Mouse (Mus musculus) Patski (cell line): Measurements from ENCODE around the gene Foxo3. TPM values are rescaled to one million over a fixed set of nuclear protein-coding genes. Genes with fewer than 3 reads are reported as not detected.

Experiments
- ATAC-seq: fragments of 100-300 bp; one replicate; pipeline ENCODE4 v1.8.0; 2021
- CTCF ChIA-PET: fragments of 350-600 bp; sonication (Branson Sonifier 250); formaldehyde crosslinking; loops from one replicate; lab custom pipeline; 2022; ENCODE audit warnings: inconsistent platforms; lab: Charles Lee
- POLR2A ChIA-PET: fragments of 350-600 bp; sonication (Branson Sonifier 250); formaldehyde crosslinking; loops from one replicate; lab custom pipeline; 2022; ENCODE audit warnings: antibody characterized with exemption, inconsistent platforms; lab: Charles Lee
- DNase-seq: peaks from one replicate; pipeline ENCODE4 v3.0.0-alpha.2; 2011; ENCODE audit warnings: low read depth, low spot score
- H3K27me3 ChIP-seq: fragments of 371-371 bp; one replicate; pipeline ENCODE4 v1.5.1; 2021
- CTCF ChIP-seq: fragments of 100-300 bp; IDR thresholded peaks from one replicate; pipeline ENCODE4 v1.5.1; 2021
- in situ Hi-C: fragments of 300-500 bp; cut with MboI; formaldehyde crosslinking; loops from 3 replicates; pipeline ENCODE4 v1.11.1; 2018; ENCODE audit warnings: low pct_unique_long_range_greater_than_20kb, mixed read lengths
- polyA plus RNA-seq: library from polyadenylated mRNA; unstranded; gene quantifications from one replicate; pipeline ENCODE4 v1.2.3, GENCODE M21; 2021

Gene Foxo3
- polyA plus RNA-seq, 1 experiment from 2014 or later, result 17.6 TPM

DNA sequence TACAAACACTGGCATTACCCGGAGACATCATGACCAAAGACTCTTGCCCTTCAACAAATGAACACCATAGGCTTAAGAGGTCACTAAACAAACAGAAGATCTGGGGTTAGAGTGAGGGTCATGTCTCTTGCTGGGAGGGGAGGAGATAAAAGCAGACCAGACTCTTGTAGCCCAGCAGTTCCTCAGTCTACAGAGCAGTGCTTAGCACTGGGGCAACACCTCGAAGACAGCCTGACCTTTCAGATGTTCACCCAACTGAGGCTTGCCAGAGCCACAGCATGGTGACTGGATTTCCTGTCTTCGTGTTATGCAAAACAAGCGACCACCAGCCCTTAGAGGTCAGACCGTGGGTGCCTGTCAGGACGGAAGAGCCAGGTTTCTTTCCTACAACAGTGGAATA lies 83.6 kb downstream of the Foxo3 start:
- CTCF ChIA-PET, result no interaction called here
- H3K27me3 ChIP-seq, result no peaks in the 10 kb centered on the region
- POLR2A ChIA-PET, result no interaction called here
- in situ Hi-C loops, result no loop called here
- no peak for DNase-seq
- ATAC-seq, result no peak
- no peak for TF ChIP-seq CTCF

DNA sequence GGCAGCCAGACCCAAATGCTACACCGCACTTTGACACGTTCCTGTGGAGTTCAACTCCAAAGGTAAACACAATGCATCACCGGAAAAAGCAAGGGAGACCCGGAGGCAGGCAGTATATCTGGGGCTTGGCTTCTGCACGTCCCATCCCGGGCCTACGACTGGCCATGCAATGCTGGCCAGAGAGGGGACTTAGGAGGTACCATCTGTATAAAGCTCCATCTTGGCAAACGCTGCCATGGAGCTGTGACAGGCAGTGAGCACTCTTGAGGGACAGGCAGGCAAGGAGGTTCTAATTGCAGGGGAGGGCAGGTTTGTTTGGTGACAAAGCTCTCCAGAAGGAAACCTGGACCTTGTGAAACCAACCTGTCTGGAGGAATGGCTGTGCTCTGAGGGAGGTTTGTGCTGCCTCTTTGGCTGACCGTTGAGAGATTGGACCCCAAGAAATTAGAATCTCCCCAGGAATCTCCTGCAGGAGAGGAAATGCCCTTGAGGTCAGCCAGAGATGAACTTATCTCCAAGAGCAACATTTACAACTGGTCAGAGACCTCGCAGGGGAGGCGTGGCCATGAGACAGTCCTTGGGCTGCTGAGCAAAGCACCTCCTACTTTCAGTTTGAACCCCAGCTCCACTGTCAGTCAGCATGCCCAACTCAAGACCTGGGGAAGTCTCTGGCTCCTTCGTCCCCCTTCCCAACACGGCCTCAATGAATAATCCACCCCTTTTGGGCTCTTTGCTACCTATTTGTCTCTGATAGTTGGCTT lies 86.7 kb downstream of the Foxo3 start:
- ChIA-PET POLR2A (no interaction called here), CTCF (no interaction called here)
- no peak for ATAC-seq
- DNase-seq, result no peak
- in situ Hi-C loops, result no loop called here
- TF ChIP-seq CTCF, result no peak
- no peaks in the 10 kb centered on the region for H3K27me3 ChIP-seq

DNA sequence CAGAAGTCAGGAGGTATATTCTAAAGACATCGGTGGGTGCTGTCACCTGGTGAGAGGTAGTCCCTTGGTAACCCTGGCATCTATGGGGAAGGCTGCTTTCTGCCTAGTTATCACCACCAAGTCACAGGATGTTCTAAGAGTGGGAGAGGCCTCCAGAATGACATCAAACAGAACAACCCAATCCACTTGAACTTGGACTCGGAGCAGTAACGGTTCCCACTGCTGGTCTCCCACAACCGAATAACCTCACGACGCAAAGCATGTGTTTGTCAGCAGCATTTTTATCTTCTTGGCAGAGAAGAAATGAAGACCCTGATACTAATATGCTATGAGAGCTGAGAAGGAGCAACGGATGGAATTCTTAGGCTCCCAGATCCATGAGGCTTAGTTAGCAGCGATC lies 87.5 kb downstream of the Foxo3 start:
- H3K27me3 ChIP-seq, result no peaks in the 10 kb centered on the region
- ChIA-PET POLR2A (no interaction called here), CTCF (no interaction called here)
- no peak for TF ChIP-seq CTCF
- in situ Hi-C loops, result no loop called here
- DNase-seq (no peak), ATAC-seq (no peak)

DNA sequence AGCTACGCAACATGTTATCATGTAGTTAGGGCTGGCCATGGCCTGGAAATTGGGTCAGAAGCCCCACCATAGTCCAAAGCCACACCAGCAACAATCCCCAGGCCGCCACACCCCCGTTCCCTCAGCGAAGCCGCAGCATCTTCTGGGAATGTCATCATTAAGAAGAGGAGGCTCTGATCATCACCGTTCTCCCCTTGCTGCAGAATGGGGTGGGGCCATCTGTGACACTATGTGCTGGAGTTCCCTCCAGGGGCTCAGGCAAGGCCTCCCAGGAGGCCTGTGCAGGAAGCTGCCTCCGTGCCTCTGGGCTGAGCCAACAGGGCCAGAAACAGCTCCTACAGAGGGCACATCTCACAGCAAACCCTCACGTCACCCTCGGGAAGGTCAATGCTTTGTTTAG lies 88.5 kb downstream of the Foxo3 start:
- no peak for ATAC-seq
- ChIA-PET POLR2A (interaction anchor here (0.7 kb wide), 1 partner anchor 263 kb away, joined by 3 read pairs; no protein-coding TSS in a partner anchor), CTCF (no interaction called here)
- H3K27me3 ChIP-seq, result no peaks in the 10 kb centered on the region
- in situ Hi-C loops, result no loop called here
- TF ChIP-seq CTCF, result no peak
- no peak for DNase-seq

DNA sequence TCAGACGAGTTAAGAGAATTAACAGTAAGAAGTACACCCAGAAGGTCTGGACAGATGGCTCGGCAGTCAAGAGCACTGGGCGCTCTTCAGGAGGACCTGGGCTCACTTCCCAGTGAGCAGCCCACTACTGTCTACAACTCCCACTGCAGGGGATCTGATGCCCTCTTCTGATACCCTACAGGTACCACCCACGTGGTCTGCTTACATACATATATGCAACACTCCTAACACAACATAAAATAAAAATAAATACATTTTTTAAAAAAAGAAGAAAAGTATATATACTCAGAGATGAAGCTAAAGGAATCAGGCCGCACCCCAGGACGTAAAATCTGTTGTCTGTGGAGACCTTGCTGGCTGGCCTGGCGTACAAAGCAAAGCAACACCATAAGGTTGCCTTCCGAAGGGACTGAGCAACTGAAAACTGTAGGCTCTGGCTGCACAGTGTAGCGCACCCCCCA lies 89.6 kb downstream of the Foxo3 start:
- DNase-seq, result no peak
- ChIA-PET POLR2A (no interaction called here), CTCF (no interaction called here)
- ATAC-seq, result no peak
- TF ChIP-seq CTCF, result no peak
- in situ Hi-C loops, result no loop called here
- no peaks in the 10 kb centered on the region for H3K27me3 ChIP-seq

DNA sequence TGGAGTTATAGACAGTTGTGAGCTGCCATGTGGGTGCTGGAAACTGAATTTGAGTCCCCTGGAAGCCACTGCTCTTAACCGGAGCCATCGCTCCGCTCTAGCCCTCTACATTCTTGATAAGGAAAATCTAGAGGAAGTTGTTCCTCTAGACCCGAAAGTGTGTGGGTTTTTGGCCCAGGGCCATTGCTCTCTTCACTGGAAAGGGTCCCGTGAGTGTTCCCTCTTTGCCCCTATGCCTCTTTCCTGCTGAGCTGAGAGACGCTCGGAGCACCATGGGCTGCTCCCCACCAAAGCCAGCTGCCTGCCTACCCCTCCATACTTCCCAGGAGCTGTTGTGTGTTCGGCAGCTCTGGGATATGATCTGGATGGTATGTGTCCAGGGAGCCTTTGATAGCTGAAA lies 96.2 kb downstream of the Foxo3 start:
- in situ Hi-C loops, result no loop called here
- CTCF ChIA-PET, result no interaction called here
- TF ChIP-seq CTCF, result no peak

DNA sequence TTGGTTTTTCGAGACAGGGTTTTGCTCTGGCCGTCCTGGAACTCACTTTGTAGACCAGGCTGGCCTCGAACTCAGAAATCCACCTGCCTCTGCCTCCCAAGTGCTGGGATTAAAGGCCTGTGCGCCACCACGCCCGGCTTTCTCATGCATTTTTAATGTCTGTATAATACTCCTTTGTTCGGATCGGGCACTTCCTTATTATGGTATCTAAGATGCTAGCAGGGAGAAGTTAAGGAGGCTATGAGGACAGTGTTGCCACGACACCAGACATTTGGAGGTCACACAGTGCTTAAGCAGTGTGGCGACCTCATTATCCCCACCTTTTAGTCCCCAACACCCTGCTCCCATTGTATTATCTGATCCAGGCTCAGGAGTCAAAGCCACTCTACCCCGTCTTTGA lies 97.8 kb downstream of the Foxo3 start:
- ATAC-seq (no peak), DNase-seq (no peak)
- POLR2A ChIA-PET, result interaction anchor here (0.7 kb wide), 1 partner anchor 41 kb away, joined by 3 read pairs; no protein-coding TSS in a partner anchor
- TF ChIP-seq CTCF, result no peak
- CTCF ChIA-PET, result interaction anchor here (1.3 kb wide), 1 partner anchor 10 kb away, joined by 4 read pairs; no protein-coding TSS in a partner anchor
- in situ Hi-C loops, result no loop called here
- no peaks in the 10 kb centered on the region for H3K27me3 ChIP-seq

More for the DNA sequence above, 96.2 kb downstream of the Foxo3 start:
- no peak for DNase-seq
- POLR2A ChIA-PET, result no interaction called here
- no peaks in the 10 kb centered on the region for H3K27me3 ChIP-seq
- ATAC-seq, result no peak

DNA sequence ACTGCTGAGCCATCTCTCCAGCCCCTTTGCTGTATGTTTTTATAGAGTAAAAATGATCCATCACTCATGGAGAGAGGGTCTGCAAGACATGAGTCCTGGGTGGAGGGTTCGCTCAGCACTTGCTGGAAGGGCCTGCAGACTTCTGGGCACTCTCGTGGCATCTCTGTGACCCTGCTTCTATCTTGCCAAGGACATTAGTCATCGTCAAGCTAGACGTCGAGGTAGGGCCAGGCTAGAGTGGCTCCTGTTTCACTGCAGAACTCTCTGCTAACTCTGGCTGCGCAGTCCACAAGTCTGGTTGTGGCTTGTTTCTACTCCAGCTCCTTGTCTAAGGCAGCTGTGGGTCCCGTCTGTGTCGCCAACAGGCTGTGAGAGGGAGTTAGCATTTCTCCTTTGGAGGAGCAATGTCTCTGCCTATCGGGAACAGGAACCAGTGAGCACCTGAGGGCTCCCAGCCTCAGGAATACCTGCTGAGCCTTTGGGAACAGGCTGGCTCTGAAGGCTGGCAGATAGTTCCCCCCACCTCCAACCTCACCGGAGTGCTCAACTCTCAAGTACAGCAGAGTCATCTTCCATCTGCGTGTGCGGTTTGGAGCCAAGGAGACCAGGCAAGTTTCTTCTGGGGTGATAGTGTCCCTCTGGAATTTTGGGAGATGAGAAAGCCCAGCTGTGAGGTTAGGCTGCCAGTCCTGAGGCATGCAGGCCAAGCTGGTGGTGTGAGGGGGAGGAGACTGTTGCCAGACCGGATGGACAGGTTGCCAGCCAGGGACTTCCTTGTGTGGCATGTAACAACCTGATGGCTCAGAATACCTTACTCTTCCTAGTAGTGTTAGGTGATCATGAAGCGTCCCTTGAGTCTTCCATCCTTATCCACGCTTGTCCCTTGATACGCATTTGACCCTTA lies 98.5 kb downstream of the Foxo3 start:
- no peak for TF ChIP-seq CTCF
- in situ Hi-C loops, result no loop called here
- H3K27me3 ChIP-seq, result no peaks in the 10 kb centered on the region
- CTCF ChIA-PET, result interaction anchor here (1.3 kb wide), 1 partner anchor 9 kb away, joined by 4 read pairs; no protein-coding TSS in a partner anchor
- ATAC-seq (no peak), DNase-seq (no peak)
- POLR2A ChIA-PET, result no interaction called here

DNA sequence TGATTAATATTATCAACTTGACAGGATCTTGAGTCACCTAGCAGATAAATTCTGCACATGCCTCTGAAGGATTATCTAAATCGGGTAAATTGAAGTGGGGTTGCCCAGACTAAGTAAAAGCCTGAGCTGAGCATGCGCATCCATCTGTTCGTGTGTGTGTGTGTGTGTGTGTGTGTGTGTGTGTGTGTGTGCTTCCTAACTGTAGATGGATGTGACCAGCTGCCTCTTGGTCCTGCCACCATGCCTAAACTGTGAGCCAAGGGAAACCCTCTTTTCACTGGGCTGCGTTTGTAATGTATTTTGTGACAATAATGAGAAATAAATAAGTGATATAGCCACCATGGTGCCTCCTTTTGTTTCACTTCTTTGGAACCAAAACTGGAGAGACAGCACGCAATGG lies 102.3 kb downstream of the Foxo3 start:
- no peak for TF ChIP-seq CTCF
- no peak for DNase-seq
- ChIA-PET POLR2A (no interaction called here), CTCF (no interaction called here)
- ATAC-seq, result no peak
- no peaks in the 10 kb centered on the region for H3K27me3 ChIP-seq
- in situ Hi-C loops, result no loop called here

DNA sequence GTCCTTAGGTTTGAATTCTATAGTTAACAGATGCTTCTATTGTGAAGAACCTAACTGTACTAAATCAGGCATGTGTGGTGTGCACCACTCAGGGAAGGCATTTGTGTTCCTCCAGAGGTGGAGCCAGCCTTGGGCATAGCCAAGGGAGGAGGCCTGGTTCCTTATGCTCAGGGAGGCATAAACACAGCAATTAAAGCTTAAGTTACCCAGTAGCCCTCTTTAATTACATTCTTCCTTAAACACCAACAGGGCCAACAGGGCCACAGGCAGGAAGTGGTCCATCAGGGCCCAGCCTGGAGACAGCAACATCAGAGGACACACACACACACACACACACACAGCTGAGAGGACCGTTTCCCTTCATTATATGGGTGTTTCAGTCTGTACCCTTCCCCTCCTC lies 102.7 kb downstream of the Foxo3 start:
- no peak for DNase-seq
- ChIA-PET CTCF (no interaction called here), POLR2A (interaction anchor here (0.6 kb wide), 1 partner anchor 1705 kb away, joined by 3 read pairs; no protein-coding TSS in a partner anchor)
- in situ Hi-C loops, result no loop called here
- ATAC-seq, result no peak
- no peaks in the 10 kb centered on the region for H3K27me3 ChIP-seq
- TF ChIP-seq CTCF, result no peak

DNA sequence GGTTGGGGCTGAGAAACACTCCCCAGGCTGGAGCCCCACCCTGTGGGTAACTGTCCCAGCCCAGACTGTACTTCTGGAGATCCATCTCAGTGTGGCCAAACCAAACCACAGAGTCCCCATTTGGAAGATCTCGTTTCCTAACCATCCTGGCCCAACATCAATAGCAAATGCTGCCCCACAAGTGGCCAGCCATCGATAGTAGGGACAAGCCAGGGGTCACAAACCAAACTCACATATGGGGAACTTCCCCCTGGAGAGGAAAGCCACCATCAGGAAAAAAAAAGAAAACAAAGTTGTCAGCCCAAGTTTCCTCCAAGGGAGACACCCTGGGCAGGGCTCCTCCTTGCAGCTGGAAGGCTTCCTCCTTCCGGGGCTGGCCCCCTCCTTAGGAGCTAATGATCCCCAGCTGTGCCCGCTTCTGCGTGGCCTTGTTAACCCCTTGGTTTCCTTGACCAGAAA lies 105.6 kb downstream of the Foxo3 start:
- in situ Hi-C loops, result no loop called here
- no peak for DNase-seq
- ATAC-seq, result no peak

More for the DNA sequence above, 105.6 kb downstream of the Foxo3 start:
- H3K27me3 ChIP-seq, result no peaks in the 10 kb centered on the region
- no peak for TF ChIP-seq CTCF
- CTCF ChIA-PET, result no interaction called here
- POLR2A ChIA-PET, result no interaction called here
